Mouse (Mus musculus) liver, postnatal 0 days (tissue): Measurements from ENCODE around the gene Wdr46. TPM values are rescaled to one million over a fixed set of nuclear protein-coding genes. Genes with fewer than 3 reads are reported as not detected.

Experiments used
- ATAC-seq: fragments of 200-750 bp; cut with Nextera tagmentation; 2 replicates; pipeline ENCODE4 v1.8.0; 2017; ENCODE audit warnings: mild to moderate bottlenecking, moderate library complexity
- DNase-seq: peaks from one replicate; pipeline ENCODE4 v3.0.0-alpha.2; 2016
- H3K27ac ChIP-seq: fragments of 300-500 bp; sonication (generic); 2 replicates; pipeline ENCODE4 v1.5.1; 2014; ENCODE audit warnings: antibody characterized with exemption, moderate library complexity, mild to moderate bottlenecking, low read depth
- H3K27me3 ChIP-seq: fragments of 300-500 bp; sonication (generic); 2 replicates; pipeline ENCODE4 v1.6.1; 2014; ENCODE audit warnings: low read length, control low read depth, mixed read lengths; ENCODE audit not compliant: insufficient read depth
- H3K36me3 ChIP-seq: fragments of 300-500 bp; sonication (generic); replicated peaks from 2 replicates; pipeline ENCODE4 v1.6.1; 2014; ENCODE audit warnings: mild to moderate bottlenecking, control low read depth, low read length, moderate library complexity, mixed read lengths; ENCODE audit not compliant: insufficient read depth
- H3K4me1 ChIP-seq: fragments of 300-500 bp; sonication (generic); 2 replicates; pipeline ENCODE4 v1.6.1; 2014; ENCODE audit warnings: antibody characterized with exemption, mild to moderate bottlenecking, control low read depth; ENCODE audit not compliant: insufficient read depth
- H3K4me2 ChIP-seq: fragments of 300-500 bp; sonication (generic); 2 replicates; pipeline ENCODE4 v1.6.1; 2014; ENCODE audit warnings: low read depth, mild to moderate bottlenecking, low read length, moderate library complexity, mixed read lengths
- H3K4me3 ChIP-seq: fragments of 300-500 bp; sonication (generic); 2 replicates; pipeline ENCODE4 v1.5.1; 2014; ENCODE audit warnings: low read depth, low read length
- H3K9ac ChIP-seq: fragments of 300-500 bp; sonication (generic); replicated peaks from 2 replicates; pipeline ENCODE4 v1.6.1; 2014; ENCODE audit warnings: mild to moderate bottlenecking, moderate library complexity
- H3K9me3 ChIP-seq: fragments of 300-500 bp; sonication (generic); 2 replicates; pipeline ENCODE4 v1.6.1; 2016; ENCODE audit warnings: mild to moderate bottlenecking, control low read depth, low read length, mixed read lengths
- CTCF ChIP-seq: sonication (generic); IDR thresholded peaks from 2 replicates; pipeline ENCODE4 v1.5.1; 2016; ENCODE audit warnings: antibody characterized with exemption, low read depth
- EP300 ChIP-seq: IDR thresholded peaks from 2 replicates; pipeline ENCODE4 v1.6.1; 2016; ENCODE audit warnings: antibody characterized with exemption, low read depth, mild to moderate bottlenecking
- WGBS: fragments of 180-500 bp; shearing (Covaris S2); extraction: QIAGEN DNeasy Blood & Tissue Kit; methylation state at CpG from one replicate; pipeline ENCODE4 v1.1.7; 2014; ENCODE audit not compliant: insufficient replicate concordance; 5-methylcytosine and 5-hydroxymethylcytosine counted together
- polyA plus RNA-seq: library from polyadenylated mRNA; unstranded; fragments of >200 nt; fragmentation: Nextera tagmentation; extraction: Ambion mirVana; gene quantifications from 2 replicates; pipeline ENCODE4 v1.2.1, GENCODE M21; 2015

Wdr46 gene
- polyA plus RNA-seq, 1 experiment from 2014 or later: 12.7 TPM

- WGBS: 1% methylated on average over 33 of the region's 33 CpGs
- Histone ChIP-seq H3K36me3 (peaks cover 46% of the 10 kb centered on the region), H3K4me2 (peak overlapping the region; percentile 96), H3K4me1 (peaks cover 42% of the 10 kb centered on the region), H3K4me3 (peak overlapping the region; percentile 83), H3K9me3 (no peaks in the 10 kb centered on the region), H3K9ac (peak overlapping the region; percentile 92), H3K27ac (peak overlapping the region; percentile 93), H3K27me3 (no peaks in the 10 kb centered on the region)
- TF ChIP-seq EP300: no peak
- TF ChIP-seq CTCF: no peak
- peak; percentile 8; the same call in 1 of the 2 replicates for ATAC-seq
- no peak for DNase-seq
Observed at GRCm38 (mm10) chr17:33954646-33955554, 14.4 kb downstream of the Wdr46 start.

DNA sequence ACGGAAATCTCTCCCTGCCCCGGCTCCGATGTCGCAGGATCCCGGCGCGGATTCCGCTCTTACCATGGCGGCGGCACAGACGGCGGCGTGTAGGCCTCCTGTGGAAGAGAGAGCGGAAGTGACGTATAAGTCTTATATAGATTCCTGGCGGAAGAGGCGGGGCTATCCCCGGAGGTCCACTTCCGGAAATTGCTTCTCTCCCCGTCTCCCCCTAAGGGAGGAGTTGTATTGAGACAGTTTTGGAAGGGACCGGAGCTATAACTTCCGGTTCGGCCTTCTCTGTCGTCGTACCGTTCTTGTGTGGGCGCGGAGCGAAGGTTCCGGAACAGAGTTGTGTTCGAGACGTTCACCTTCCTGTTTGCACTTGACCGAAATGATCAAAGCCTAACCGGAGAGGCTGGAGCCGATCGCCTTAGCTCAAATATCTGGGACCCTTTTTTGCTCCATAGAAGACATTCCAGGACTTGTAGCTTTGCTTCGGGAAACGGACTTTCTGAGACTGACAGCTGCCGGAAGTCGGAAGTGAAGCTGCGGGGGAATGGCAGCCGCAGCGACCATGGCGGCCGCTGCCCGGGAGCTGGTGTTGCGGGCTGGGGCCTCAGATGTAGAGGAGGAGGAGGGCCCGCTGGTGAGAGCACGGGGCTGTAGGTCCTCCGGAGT, 15.2 kb downstream of the Wdr46 start, which contains the start of the genes Vps52 and Rps18:
Gene Vps52 (plus strand): TSS at position 258 of the 660 bp plus-strand sequence.
Gene Rps18 (minus strand): TSS at position 447 of the 660 bp plus-strand sequence.
- Histone ChIP-seq H3K4me3 (peak within 1 kb of the TSS; percentile 83), H3K9me3 (no peaks in the 10 kb centered on the region), H3K4me1 (peaks cover 36% of the 10 kb centered on the region), H3K9ac (peak within 1 kb of the TSS; percentile 92), H3K4me2 (peak within 1 kb of the TSS; percentile 96), H3K27me3 (no peaks in the 10 kb centered on the region), H3K36me3 (peaks cover 49% of the 10 kb centered on the region), H3K27ac (peak within 1 kb of the TSS; percentile 93)
- ATAC-seq: peak; percentile 88
- peak; percentile 96 for DNase-seq
- peak; percentile 40 for TF ChIP-seq CTCF
- TF ChIP-seq EP300: peak; percentile 74
- WGBS: 0% methylated on average over 50 of the region's 50 CpGs

DNA sequence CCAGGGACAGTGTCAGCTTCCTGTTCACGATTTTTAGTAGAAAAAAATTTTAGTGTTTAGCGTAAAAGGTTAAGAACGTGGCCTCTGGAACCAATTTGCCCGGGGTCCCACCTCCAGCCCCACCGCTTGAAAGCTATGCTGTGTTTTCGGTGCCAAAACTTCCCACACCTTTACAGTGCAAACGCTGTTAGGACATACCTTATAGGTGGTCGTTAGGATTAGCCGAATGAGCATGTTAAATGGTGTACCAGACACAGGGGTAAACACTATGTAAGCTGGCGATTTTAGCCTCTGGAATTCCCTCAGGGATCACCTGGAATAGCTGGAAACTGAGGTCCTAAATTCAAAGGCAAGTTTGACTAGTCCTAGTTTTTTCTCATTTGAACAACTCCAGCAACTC, 15.9 kb downstream of the Wdr46 start:
- WGBS: 2% methylated on average over 10 of the region's 10 CpGs
- Histone ChIP-seq H3K4me3 (peak overlapping the region; percentile 83), H3K27ac (peak overlapping the region; percentile 93), H3K36me3 (peaks cover 53% of the 10 kb centered on the region), H3K4me1 (peaks cover 29% of the 10 kb centered on the region), H3K4me2 (peak overlapping the region; percentile 76), H3K9me3 (no peaks in the 10 kb centered on the region), H3K9ac (peak overlapping the region; percentile 80), H3K27me3 (no peaks in the 10 kb centered on the region)
- TF ChIP-seq CTCF (no peak), EP300 (no peak)
- ATAC-seq (no peak), DNase-seq (no peak)

DNA sequence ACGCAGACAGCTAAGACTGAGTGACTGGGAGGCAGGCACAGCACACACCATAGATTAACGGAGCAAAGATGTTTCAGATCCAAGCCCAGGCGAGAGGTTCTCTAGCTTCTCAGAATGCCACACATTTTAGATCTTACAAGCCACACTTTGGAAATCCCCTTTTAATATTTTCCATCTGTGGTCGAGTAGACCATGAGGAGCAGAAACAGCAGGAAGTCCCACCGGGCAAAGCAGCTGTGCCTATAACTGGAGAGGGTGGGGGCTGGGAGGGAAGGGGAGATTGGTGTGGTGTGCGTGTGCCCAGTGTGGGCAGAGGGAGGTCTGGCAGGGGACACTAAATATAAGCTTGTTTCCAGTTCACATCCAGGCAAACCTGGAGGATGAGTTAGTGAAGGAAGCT, 17.0 kb downstream of the Wdr46 start:
- no peak for DNase-seq
- TF ChIP-seq CTCF: no peak
- TF ChIP-seq EP300: no peak
- no peak overlapping the region for H3K27ac ChIP-seq
- H3K9ac ChIP-seq: no peak overlapping the region
- no peaks in the 10 kb centered on the region for H3K27me3 ChIP-seq
- ATAC-seq: no peak
- peaks cover 21% of the 10 kb centered on the region for H3K4me1 ChIP-seq
- H3K4me2 ChIP-seq: no peak overlapping the region
- WGBS: 74% methylated on average over 6 of the region's 6 CpGs
- peaks cover 49% of the 10 kb centered on the region for H3K36me3 ChIP-seq
- H3K4me3 ChIP-seq: no peak overlapping the region
- no peaks in the 10 kb centered on the region for H3K9me3 ChIP-seq

GRCm38 (mm10) chr17:33958451-33958850, 18.0 kb downstream of the Wdr46 start:
- ATAC-seq (no peak), DNase-seq (no peak)
- peaks cover 16% of the 10 kb centered on the region for H3K4me1 ChIP-seq
- WGBS: 92% methylated on average over 11 of the region's 11 CpGs
- H3K27ac ChIP-seq: no peak overlapping the region
- no peaks in the 10 kb centered on the region for H3K9me3 ChIP-seq
- no peak overlapping the region for H3K9ac ChIP-seq
- peaks cover 44% of the 10 kb centered on the region for H3K36me3 ChIP-seq
- TF ChIP-seq CTCF (no peak), EP300 (no peak)
- H3K27me3 ChIP-seq: no peaks in the 10 kb centered on the region
- no peak overlapping the region for H3K4me2 ChIP-seq
- H3K4me3 ChIP-seq: no peak overlapping the region

GRCm38 (mm10) chr17:33959135-33959534, 18.7 kb downstream of the Wdr46 start:
- no peak for TF ChIP-seq EP300
- TF ChIP-seq CTCF: no peak
- no peaks in the 10 kb centered on the region for H3K27me3 ChIP-seq
- H3K4me2 ChIP-seq: no peak overlapping the region
- H3K9ac ChIP-seq: no peak overlapping the region
- WGBS: 93% methylated on average over 13 of the region's 13 CpGs
- no peak overlapping the region for H3K27ac ChIP-seq
- H3K4me3 ChIP-seq: no peak overlapping the region
- ATAC-seq: no peak
- peaks cover 38% of the 10 kb centered on the region for H3K36me3 ChIP-seq
- peaks cover 10% of the 10 kb centered on the region for H3K4me1 ChIP-seq
- H3K9me3 ChIP-seq: no peaks in the 10 kb centered on the region
- DNase-seq: no peak
